Mouse (Mus musculus): ENCODE results near the gene Gbx2.

- TF ChIP-seq POLR2A (IDR thresholded peaks at IDR 0.05; ENCODE audit: control insufficient read depth, extremely low read depth, insufficient read depth, low read length, poor library complexity) (no peak), CTCF (IDR thresholded peaks at IDR 0.05; ENCODE audit: borderline replicate concordance, control insufficient read depth, extremely low read depth, insufficient read depth, low read length, poor library complexity) (no peak)
Observed at GRCm38 (mm10) chr1:89902236-89902635, 28.7 kb downstream of the Gbx2 start.

Data from thymus, adult 2 months (tissue).